Mouse (Mus musculus) testis, adult 2 months (tissue): ENCODE data around the gene Mknk2.

Experiments used
- CTCF ChIP-seq: fragments of 200-500 bp; IDR thresholded peaks from 2 replicates; pipeline ENCODE4 v1.5.1; 2012; ENCODE audit warnings: low read depth, mild to moderate bottlenecking, inconsistent platforms, low read length, moderate library complexity; ENCODE audit not compliant: control insufficient read depth, insufficient read depth, insufficient replicate concordance
- POLR2A ChIP-seq: fragments of 200-500 bp; IDR thresholded peaks from 2 replicates; pipeline ENCODE4 v1.6.1; 2012; ENCODE audit warnings: low read depth, mild to moderate bottlenecking, inconsistent platforms, low read length, moderate library complexity; ENCODE audit not compliant: control insufficient read depth

GRCm38 (mm10) chr10:80673690-80674089, 4.2 kb downstream of the Mknk2 start:
- no peak for TF ChIP-seq POLR2A
- no peak for TF ChIP-seq CTCF
